22 mouse cellular contexts compared by ENCODE assay signal in the genomic region with DNA sequence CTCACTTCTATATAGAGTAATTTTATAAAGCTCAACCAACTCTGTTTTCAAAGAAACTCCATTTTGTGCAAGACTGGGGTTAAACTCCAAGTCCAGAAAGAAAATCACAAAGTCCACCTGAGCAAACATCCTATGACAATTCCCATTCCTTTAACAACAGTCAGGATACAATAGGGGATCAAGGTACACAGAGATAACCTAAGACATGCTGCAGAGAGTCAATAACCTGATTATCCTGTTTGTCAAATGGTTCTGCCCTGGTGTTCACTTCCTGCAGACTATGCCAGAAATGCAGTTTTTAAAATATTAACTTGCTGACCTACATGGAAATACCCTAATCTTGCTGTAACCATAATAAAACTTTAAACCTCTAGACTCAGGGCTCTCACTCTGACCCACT. TPM values are rescaled to one million over a fixed set of nuclear protein-coding genes. Genes with fewer than 3 reads are reported as not detected.
DNase-seq lines count a peak whose midpoint lies in the region; ATAC-seq and TF ChIP-seq lines count a peak whose summit lies in the region.
"Had no signal": no experiment of that assay in that cellular context is flagged by ENCODE, and none has a peak within 500 bp of the region (broad histone marks: within the 10 kb centered on the region; RNA-seq: fewer than 3 reads in every experiment).

No protein-coding gene starts in this region.

- H3K9me3 ChIP-seq in intestine, embryonic 16.5 days (ENCODE audit: control insufficient read depth, low read length) = no peaks in the 10 kb centered on the region
- no peaks in the 10 kb centered on the region for H3K9me3 ChIP-seq in hindbrain, embryonic 12.5 days (replicated peaks)
- H3K9me3 ChIP-seq in midbrain, embryonic 14.5 days (ENCODE audit: control insufficient read depth, low read length) = no peaks in the 10 kb centered on the region
- H3K9me3 ChIP-seq: forebrain, embryonic 10.5 days; forebrain, embryonic 13.5 days; hindbrain, embryonic 13.5 days had no signal

- H3K4me1 ChIP-seq in liver, adult 2 months (ENCODE audit: control insufficient read depth, insufficient read depth, low read length) = no peaks in the 10 kb centered on the region
- H3K4me1 ChIP-seq in intestine, embryonic 16.5 days (ENCODE audit: control insufficient read depth, insufficient read depth, low read length) = no peaks in the 10 kb centered on the region
- peaks cover 8% of the 10 kb centered on the region for H3K4me1 ChIP-seq in small intestine, adult 2 months (ENCODE audit: control insufficient read depth, insufficient read depth, insufficient read length, low read length)
- H3K4me1 ChIP-seq in hindbrain, embryonic 12.5 days = no peaks in the 10 kb centered on the region
- H3K4me1 ChIP-seq in midbrain, embryonic 14.5 days (ENCODE audit: control insufficient read depth, insufficient read depth, low read length) = no peaks in the 10 kb centered on the region
- H3K4me1 ChIP-seq: forebrain, embryonic 10.5 days; forebrain, embryonic 13.5 days; hindbrain, embryonic 13.5 days had no signal

- H3K4me3 ChIP-seq in liver, adult 2 months (ENCODE audit: insufficient read depth, low read depth, low read length) = no peak overlapping the region
- no peak overlapping the region for H3K4me3 ChIP-seq in intestine, embryonic 16.5 days (ENCODE audit: low read length)
- no peak overlapping the region for H3K4me3 ChIP-seq in small intestine, adult 2 months (ENCODE audit: low read depth, low read length)
- no peak overlapping the region for H3K4me3 ChIP-seq in hindbrain, embryonic 12.5 days
- H3K4me3 ChIP-seq in midbrain, embryonic 14.5 days (replicated peaks; ENCODE audit: low read depth, low read length) = no peak overlapping the region
- H3K4me3 ChIP-seq: forebrain, embryonic 10.5 days; forebrain, embryonic 13.5 days; heart, adult 2 months; hindbrain, embryonic 13.5 days had no signal

- peak; percentile 100 for ATAC-seq in intestine, embryonic 16.5 days
- no peak for ATAC-seq in hindbrain, embryonic 12.5 days (ENCODE audit: low FRiP score)
- ATAC-seq in midbrain, embryonic 14.5 days (ENCODE audit: low FRiP score, low TSS enrichment) = no peak
- ATAC-seq: activated CD4-positive, CD25-positive, alpha-beta regulatory T cell, adult 4 months; forebrain, embryonic 13.5 days; forebrain, embryonic 16.5 days had no signal

- no peak for TF ChIP-seq POLR2A in liver, adult 2 months (IDR thresholded peaks at IDR 0.05; ENCODE audit: extremely low read depth, insufficient read depth, low read length)
- no peak for TF ChIP-seq POLR2A in small intestine, adult 2 months (IDR thresholded peaks at IDR 0.05; ENCODE audit: low read depth, low read length)

- TF ChIP-seq CTCF in liver, adult 2 months (IDR thresholded peaks at IDR 0.05; ENCODE audit: low read depth, low read length) = no peak
- TF ChIP-seq CTCF in small intestine, adult 2 months (IDR thresholded peaks at IDR 0.05; ENCODE audit: extremely low read depth, insufficient read length, insufficient replicate concordance, low read depth, low read length) = no peak

- DNase-seq in liver, adult 2 months (ENCODE audit: extremely low read depth, low read depth, low spot score) = peak; percentile 34
- no peak for DNase-seq in liver
- DNase-seq in yolk sac, embryonic 10.5 days (ENCODE audit: low spot score) = peak; percentile 56
- no peak for DNase-seq in thymus, postnatal 4 days
- DNase-seq in midbrain, embryonic 14.5 days = no peak
- DNase-seq: adrenal gland, adult 8-10 months; adrenal gland, postnatal 25 days; cerebellum, adult 18-20 months; cerebellum, adult 9-10 months; cerebellum, postnatal 14 days; gastrocnemius, postnatal 10 days; gastrocnemius, postnatal 36 days; heart, adult 2 months had no signal

- H3K27me3 ChIP-seq in liver, adult 2 months (ENCODE audit: control insufficient read depth, insufficient read depth, low read length) = no peaks in the 10 kb centered on the region
- H3K27me3 ChIP-seq in intestine, embryonic 16.5 days (replicated peaks; ENCODE audit: control insufficient read depth, insufficient read depth, low read length) = no peaks in the 10 kb centered on the region
- H3K27me3 ChIP-seq in small intestine, adult 2 months (ENCODE audit: control insufficient read depth, insufficient read depth, low read length) = no peaks in the 10 kb centered on the region
- no peaks in the 10 kb centered on the region for H3K27me3 ChIP-seq in hindbrain, embryonic 12.5 days
- no peaks in the 10 kb centered on the region for H3K27me3 ChIP-seq in midbrain, embryonic 14.5 days (ENCODE audit: control insufficient read depth, insufficient read depth, low read length)
- H3K27me3 ChIP-seq: forebrain, embryonic 13.5 days; hindbrain, embryonic 13.5 days had no signal

- no peak overlapping the region for H3K27ac ChIP-seq in liver, adult 2 months (replicated peaks; ENCODE audit: insufficient read depth, low read depth, low read length)
- H3K27ac ChIP-seq in intestine, embryonic 16.5 days (ENCODE audit: low read length) = peak overlapping the region; percentile 76
- H3K27ac ChIP-seq in small intestine, adult 2 months (ENCODE audit: insufficient read depth, low read depth, low read length) = peak overlapping the region; percentile 94
- no peak overlapping the region for H3K27ac ChIP-seq in hindbrain, embryonic 12.5 days
- H3K27ac ChIP-seq in midbrain, embryonic 14.5 days (replicated peaks; ENCODE audit: low read depth, low read length) = no peak overlapping the region
- H3K27ac ChIP-seq: forebrain, embryonic 10.5 days; forebrain, embryonic 13.5 days; heart, adult 2 months; hindbrain, embryonic 13.5 days had no signal

- H3K79me2 ChIP-seq in liver, adult 2 months (ENCODE audit: control insufficient read depth, insufficient read depth, low read length) = no peaks in the 10 kb centered on the region

- no peak overlapping the region for H3K9ac ChIP-seq in liver, adult 2 months (ENCODE audit: low read depth, low read length)
- no peak overlapping the region for H3K9ac ChIP-seq in intestine, embryonic 16.5 days (ENCODE audit: low read depth, low read length)
- no peak overlapping the region for H3K9ac ChIP-seq in hindbrain, embryonic 12.5 days
- no peak overlapping the region for H3K9ac ChIP-seq in midbrain, embryonic 14.5 days (replicated peaks; ENCODE audit: low read length)
- H3K9ac ChIP-seq: forebrain, embryonic 13.5 days; hindbrain, embryonic 13.5 days had no signal

- H3K36me3 ChIP-seq in liver, adult 2 months (ENCODE audit: control insufficient read depth, insufficient read depth, low read length) = no peaks in the 10 kb centered on the region
- H3K36me3 ChIP-seq in intestine, embryonic 16.5 days (ENCODE audit: control insufficient read depth, insufficient read depth, low read length) = no peaks in the 10 kb centered on the region
- H3K36me3 ChIP-seq in small intestine, adult 2 months (ENCODE audit: control insufficient read depth, insufficient read depth, low read length) = peaks cover 13% of the 10 kb centered on the region; the same call in 1 of the 2 replicates
- H3K36me3 ChIP-seq in hindbrain, embryonic 12.5 days = no peaks in the 10 kb centered on the region
- no peaks in the 10 kb centered on the region for H3K36me3 ChIP-seq in midbrain, embryonic 14.5 days (ENCODE audit: control insufficient read depth, insufficient read depth, low read length)
- H3K36me3 ChIP-seq: forebrain, embryonic 10.5 days; hindbrain, embryonic 13.5 days had no signal

- H3K4me2 ChIP-seq in intestine, embryonic 16.5 days (ENCODE audit: low read depth, low read length) = no peak overlapping the region
- H3K4me2 ChIP-seq in hindbrain, embryonic 12.5 days (replicated peaks) = no peak overlapping the region
- no peak overlapping the region for H3K4me2 ChIP-seq in midbrain, embryonic 14.5 days (ENCODE audit: low read length)
- H3K4me2 ChIP-seq: forebrain, embryonic 13.5 days; heart, embryonic 11.5 days; hindbrain, embryonic 13.5 days had no signal

RNA-seq across cellular contexts. Expression of gene Casp12, which starts 12.8 kb away (rescaled TPM):
- 2.4 and 2.7 TPM in 2 replicates for total RNA-seq in liver, adult 2 months (2014; rRNA removed)
- polyA plus RNA-seq in liver, adult 2 months (2012; rRNA removed) = 0.09 and 0.15 TPM in 2 replicates
- polyA plus RNA-seq in intestine, embryonic 16.5 days (2015; fragmentation: Nextera tagmentation; extraction: Ambion mirVana) = 6.1 and 7.1 TPM in 2 replicates
- 0.19 and 0.32 TPM in 2 replicates for polyA plus RNA-seq in small intestine, adult 2 months (2012; rRNA removed)
- 0.12 and 0.26 TPM in 2 replicates for polyA plus RNA-seq in hindbrain, embryonic 12.5 days (2016; fragmentation: Nextera tagmentation; extraction: Ambion mirVana)
- polyA plus RNA-seq in midbrain, embryonic 14.5 days (2014; fragmentation: Nextera tagmentation; extraction: Ambion mirVana) = 0.62 TPM in 1 of 2 replicates, not detected in the other
- polyA plus RNA-seq: forebrain, embryonic 10.5 days; forebrain, embryonic 13.5 days; forebrain, embryonic 16.5 days had no signal

RNA-seq across cellular contexts. Expression of gene Casp4, which starts 23.8 kb away (rescaled TPM):
- total RNA-seq in liver, adult 2 months (2014; rRNA removed) = 1.7 and 3.2 TPM in 2 replicates
- 0.20 and 0.64 TPM in 2 replicates for polyA plus RNA-seq in liver, adult 2 months (2012; rRNA removed)
- polyA plus RNA-seq in intestine, embryonic 16.5 days (2015; fragmentation: Nextera tagmentation; extraction: Ambion mirVana) = 3.7 and 5.4 TPM in 2 replicates
- 6.9 and 12.2 TPM in 2 replicates for polyA plus RNA-seq in small intestine, adult 2 months (2012; rRNA removed)
- polyA plus RNA-seq in hindbrain, embryonic 12.5 days (2016; fragmentation: Nextera tagmentation; extraction: Ambion mirVana) = not detected in 2 replicates
- 0.58 TPM in 1 of 2 replicates, not detected in the other for polyA plus RNA-seq in midbrain, embryonic 14.5 days (2014; fragmentation: Nextera tagmentation; extraction: Ambion mirVana)
- polyA plus RNA-seq: forebrain, embryonic 10.5 days; forebrain, embryonic 13.5 days had no signal

RNA-seq across cellular contexts. Expression of gene Casp1, which starts 34.1 kb away (rescaled TPM):
- total RNA-seq in liver, adult 2 months (2014; rRNA removed) = 2.4 and 3.6 TPM in 2 replicates
- 0.18 and 0.25 TPM in 2 replicates for polyA plus RNA-seq in liver, adult 2 months (2012; rRNA removed)
- polyA plus RNA-seq in intestine, embryonic 16.5 days (2015; fragmentation: Nextera tagmentation; extraction: Ambion mirVana) = 6.9 and 12.1 TPM in 2 replicates
- polyA plus RNA-seq in small intestine, adult 2 months (2012; rRNA removed) = 0.62 and 1.5 TPM in 2 replicates
- 0.61 and 1.5 TPM in 2 replicates for polyA plus RNA-seq in hindbrain, embryonic 12.5 days (2016; fragmentation: Nextera tagmentation; extraction: Ambion mirVana)
- polyA plus RNA-seq in midbrain, embryonic 14.5 days (2014; fragmentation: Nextera tagmentation; extraction: Ambion mirVana) = 0.24 and 0.88 TPM in 2 replicates

Comparison
In these comparisons a context has a peak if more than half of its experiments do, and no peak if none do; other contexts are left out.
1. DNase-seq: peak in liver, adult 2 months (single experiment) and yolk sac, embryonic 10.5 days (single experiment); none in liver (single experiment), thymus, postnatal 4 days (single experiment) and midbrain, embryonic 14.5 days (single experiment).
2. H3K27ac ChIP-seq: peak in intestine, embryonic 16.5 days (single experiment) and small intestine, adult 2 months (single experiment); none in liver, adult 2 months (single experiment), hindbrain, embryonic 12.5 days (single experiment) and midbrain, embryonic 14.5 days (single experiment).